Mouse (Mus musculus) megakaryocyte, embryonic 14.5 days (primary cell): Measurements from ENCODE around the gene Pou6f1.

ENCODE experiments used
- FLI1 ChIP-seq: IDR thresholded peaks from 2 replicates; pipeline ENCODE4 v1.6.1; 2012; ENCODE audit warnings: low read length, inconsistent platforms, mixed read lengths
- GATA1 ChIP-seq: IDR thresholded peaks from 3 replicates; pipeline ENCODE4 v1.6.1; 2012; ENCODE audit warnings: mixed read lengths, low read length, inconsistent platforms, borderline replicate concordance

- TF ChIP-seq GATA1 (no peak), FLI1 (no peak)
Observed at GRCm38 (mm10) chr15:100566531-100566930, 33.3 kb downstream of the Pou6f1 start.
